Mouse (Mus musculus) ES-E14 (cell line): ENCODE measurements around the gene Msi2. TPM values are rescaled to one million over a fixed set of nuclear protein-coding genes. Genes with fewer than 3 reads are reported as not detected.

Source experiments
- DNase-seq: peaks from one replicate; pipeline ENCODE4 v3.0.0-alpha.2; 2013; ENCODE audit warnings: low read depth, low spot score
- H3K27ac ChIP-seq: 2 replicates; pipeline ENCODE4 v1.5.1; 2012; ENCODE audit warnings: low read depth, mild to moderate bottlenecking, low read length, moderate library complexity, mixed read lengths; ENCODE audit not compliant: poor library complexity, insufficient read depth, severe bottlenecking
- H3K36me3 ChIP-seq: 2 replicates; pipeline ENCODE4 v1.6.1; 2012; ENCODE audit warnings: mild to moderate bottlenecking, low read length, moderate library complexity, mixed read lengths; ENCODE audit not compliant: control insufficient read depth, poor library complexity, insufficient read depth, severe bottlenecking
- H3K4me1 ChIP-seq, 2 experiments: fragments of 150-350 bp in 1 of 2; sonication (generic) in 1 of 2; 2 replicates each; pipeline ENCODE4 v1.6.1; 2012; ENCODE audit warnings: low read length in 2 of 2, mild to moderate bottlenecking in 1 of 2, mixed read lengths in 1 of 2; ENCODE audit not compliant: control insufficient read depth in 2 of 2, insufficient read depth in 2 of 2, poor library complexity in 1 of 2
- H3K4me3 ChIP-seq, 2 experiments: fragments of 150-350 bp in 1 of 2; sonication (generic) in 1 of 2; 2 replicates each; pipeline ENCODE4 v1.5.1; 2012; ENCODE audit warnings: low read length in 2 of 2, low read depth in 1 of 2, mild to moderate bottlenecking in 1 of 2, mixed read lengths in 1 of 2; ENCODE audit not compliant: insufficient read depth in 1 of 2, poor library complexity in 1 of 2, severe bottlenecking in 1 of 2
- H3K9ac ChIP-seq: 2 replicates; pipeline ENCODE4 v1.6.1; 2012; ENCODE audit warnings: low read depth, mild to moderate bottlenecking, low read length, mixed read lengths; ENCODE audit not compliant: poor library complexity, insufficient read depth, severe bottlenecking
- H3K9me3 ChIP-seq: fragments of 150-350 bp; sonication (generic); 2 replicates; pipeline ENCODE4 v1.6.1; 2012; ENCODE audit warnings: low read depth, mild to moderate bottlenecking, low read length; ENCODE audit not compliant: control insufficient read depth, insufficient read depth
- CHD2 ChIP-seq: IDR thresholded peaks from 2 replicates; pipeline ENCODE4 v1.6.1; 2014; ENCODE audit warnings: mild to moderate bottlenecking, low read depth, low read length, inconsistent platforms
- HCFC1 ChIP-seq: IDR thresholded peaks from 2 replicates; pipeline ENCODE4 v1.6.1; 2012; ENCODE audit warnings: low read length, inconsistent platforms, borderline replicate concordance; ENCODE audit not compliant: insufficient read depth
- MAFK ChIP-seq: IDR thresholded peaks from 2 replicates; pipeline ENCODE4 v1.6.1; 2014; ENCODE audit warnings: mild to moderate bottlenecking, low read depth, low read length, inconsistent platforms; ENCODE audit not compliant: insufficient read depth
- ZC3H11A ChIP-seq: IDR thresholded peaks from 2 replicates; pipeline ENCODE4 v1.6.1; 2012; ENCODE audit warnings: low read depth, mild to moderate bottlenecking, inconsistent platforms, low read length, borderline replicate concordance
- ZNF384 ChIP-seq: IDR thresholded peaks from 2 replicates; pipeline ENCODE4 v1.6.1; 2012; ENCODE audit warnings: low read depth, low read length, inconsistent platforms
- in situ Hi-C, 2 experiments: fragments of 600-800 bp; cut with MboI; formaldehyde crosslinking; loops; one replicate each; pipeline ENCODE4 v1.15.1; 2025; ENCODE audit warnings: low sequenced_read_pairs in 2 of 2, inconsistent platforms in 1 of 2; ENCODE audit not compliant: unreplicated experiment in 2 of 2
- total RNA-seq: library from RNA; depleted of rRNA; stranded (reverse); fragments of 300-350 nt; gene quantifications from 2 replicates; pipeline ENCODE4 v1.2.3, GENCODE M21; 2012

The Msi2 gene
- total RNA-seq, 1 experiment, result 66.4 TPM

DNA sequence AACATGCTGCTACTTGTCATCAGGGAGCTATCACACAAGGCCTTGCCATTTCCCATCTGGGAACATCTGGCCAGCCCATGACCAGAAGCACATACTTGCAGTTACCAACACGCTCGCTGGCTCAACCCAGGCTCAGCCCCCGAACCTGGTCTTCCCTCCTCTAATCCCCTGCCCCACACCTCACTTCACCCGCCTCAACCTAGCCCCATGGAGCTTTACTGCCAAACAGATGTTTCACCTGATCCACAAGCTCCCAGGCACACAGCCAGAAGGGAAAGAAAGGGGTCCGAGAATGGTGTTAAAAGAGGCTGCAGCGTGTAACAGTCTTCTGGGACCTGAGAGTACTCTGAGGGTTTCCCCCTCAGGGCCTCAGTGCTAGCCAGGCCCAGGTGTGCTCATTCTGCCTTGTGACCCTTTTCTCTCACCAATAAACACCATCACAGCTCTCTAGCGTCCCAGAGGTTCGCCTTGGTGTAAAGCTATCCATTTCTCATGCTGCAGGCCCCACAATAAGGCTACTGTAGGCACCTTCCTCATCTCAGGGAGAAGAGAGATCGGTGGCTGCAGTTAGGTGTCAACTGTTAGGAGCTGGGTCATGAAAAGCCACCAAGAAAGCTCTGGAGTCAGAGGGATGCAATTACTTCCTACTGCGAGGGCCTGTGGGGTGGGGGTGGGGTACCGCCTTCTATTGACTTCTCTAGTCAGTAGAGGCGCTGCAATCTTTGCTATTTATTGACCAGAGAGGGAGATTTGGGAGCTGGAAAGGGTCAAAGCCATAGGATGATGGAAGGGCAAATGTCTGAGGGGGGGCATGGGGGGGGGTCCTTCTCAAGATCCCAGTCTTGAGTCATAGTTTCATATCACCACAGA lies 276.2 kb downstream of the Msi2 start:
- in situ Hi-C loops, result no loop called here
- TF ChIP-seq CHD2 (no peak), ZC3H11A (no peak), HCFC1 (no peak), MAFK (no peak), ZNF384 (no peak)
- no peaks in the 10 kb centered on the region for H3K9me3 ChIP-seq
- H3K27ac ChIP-seq, result no peak overlapping the region
- H3K36me3 ChIP-seq, result peaks cover 6% of the 10 kb centered on the region; the same call in 1 of the 2 replicates
- peaks cover 0 to 9% of the 10 kb centered on the region in 2 experiments; a peak in 1 of 4 replicates for H3K4me1 ChIP-seq
- no peak overlapping the region for H3K4me3 ChIP-seq
- DNase-seq, result no peak
- no peak overlapping the region for H3K9ac ChIP-seq

DNA sequence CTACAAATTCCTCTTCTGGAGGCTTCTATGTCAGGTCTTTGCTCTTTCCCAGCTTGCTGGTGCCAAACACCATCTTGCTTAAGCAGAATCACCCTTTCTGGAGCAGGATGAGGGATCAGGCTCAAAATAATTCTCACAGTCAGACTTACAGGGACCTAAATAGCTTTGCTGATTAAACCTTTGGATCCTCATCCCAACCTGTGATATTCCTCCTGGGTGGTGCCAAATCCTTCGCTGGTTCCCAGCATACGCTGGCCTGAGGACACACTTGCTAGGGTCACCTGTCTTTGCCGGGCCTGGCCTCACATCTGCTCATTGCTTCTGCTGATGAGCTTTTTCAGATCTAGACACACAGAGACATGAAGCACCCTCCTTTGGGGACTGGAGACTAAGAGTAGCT lies 279.7 kb downstream of the Msi2 start:
- no peak for DNase-seq
- H3K9me3 ChIP-seq, result no peaks in the 10 kb centered on the region
- no peak overlapping the region for H3K9ac ChIP-seq
- H3K4me1 ChIP-seq, result peaks cover 0 to 11% of the 10 kb centered on the region in 2 experiments; a peak in 1 of 4 replicates
- H3K36me3 ChIP-seq, result peaks cover under 1% of the 10 kb centered on the region; the same call in 1 of the 2 replicates
- H3K27ac ChIP-seq, result no peak overlapping the region
- in situ Hi-C loops, result no loop called here
- TF ChIP-seq ZC3H11A, result no peak
- no peak for TF ChIP-seq ZNF384
- no peak for TF ChIP-seq CHD2
- no peak for TF ChIP-seq HCFC1
- no peak for TF ChIP-seq MAFK
- H3K4me3 ChIP-seq, result no peak overlapping the region

DNA sequence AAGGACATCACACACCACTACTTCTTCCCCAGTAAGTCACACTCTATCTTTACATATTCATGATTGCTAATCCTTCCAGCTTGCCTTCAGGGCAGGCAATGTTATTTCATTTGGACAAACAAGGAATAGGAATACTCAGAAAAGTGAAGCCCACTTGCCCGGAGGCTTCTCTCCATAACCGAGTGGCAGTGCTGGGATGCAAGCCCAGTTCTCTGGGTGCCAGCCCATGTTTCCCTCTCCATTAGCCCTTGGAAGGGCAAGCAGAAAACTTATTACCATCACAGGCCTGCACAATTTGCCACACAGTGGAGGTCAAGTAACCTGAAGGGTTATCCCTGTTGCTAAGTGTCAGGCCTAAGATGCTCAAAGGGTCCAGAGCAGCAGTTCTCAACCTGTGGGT lies 281.7 kb downstream of the Msi2 start:
- Histone ChIP-seq H3K9ac (no peak overlapping the region), H3K4me1 (peaks cover 0 to 4% of the 10 kb centered on the region in 2 experiments; a peak in 1 of 4 replicates), H3K9me3 (no peaks in the 10 kb centered on the region), H3K4me3 (no peak overlapping the region), H3K36me3 (no peaks in the 10 kb centered on the region), H3K27ac (no peak overlapping the region)
- TF ChIP-seq CHD2 (no peak), ZNF384 (no peak)
- DNase-seq, result no peak
- in situ Hi-C loops, result no loop called here

DNA sequence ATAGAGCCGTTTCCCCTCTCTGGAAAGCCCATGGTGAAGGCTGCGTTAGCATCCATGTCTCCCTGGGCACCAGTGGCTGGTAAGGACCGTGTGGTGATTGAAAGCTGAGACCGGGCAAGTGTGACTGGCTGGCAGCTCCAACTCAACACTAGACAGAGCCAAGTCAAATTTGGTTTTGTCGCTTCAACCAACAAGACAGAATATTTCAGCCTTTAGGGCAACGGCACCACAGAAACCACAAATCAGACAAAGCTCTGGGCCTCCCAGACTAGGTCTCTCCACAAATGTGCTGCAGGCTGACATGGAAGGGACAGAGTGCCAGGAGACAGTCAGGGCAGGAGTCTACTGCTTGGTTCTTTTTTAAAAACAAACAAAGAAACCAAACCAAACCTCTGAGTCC lies 282.8 kb downstream of the Msi2 start:
- H3K9ac ChIP-seq, result no peak overlapping the region

More for the DNA sequence above, 282.8 kb downstream of the Msi2 start:
- no peak overlapping the region for H3K27ac ChIP-seq
- DNase-seq, result no peak
- H3K4me1 ChIP-seq, result peaks cover 0 to 4% of the 10 kb centered on the region in 2 experiments; a peak in 1 of 4 replicates
- H3K36me3 ChIP-seq, result no peaks in the 10 kb centered on the region
- no peaks in the 10 kb centered on the region for H3K9me3 ChIP-seq
- TF ChIP-seq ZC3H11A, result no peak
- no peak for TF ChIP-seq ZNF384
- TF ChIP-seq HCFC1, result no peak
- TF ChIP-seq CHD2, result no peak
- no peak for TF ChIP-seq MAFK
- no peak overlapping the region for H3K4me3 ChIP-seq
- in situ Hi-C loops, result no loop called here
